Mouse (Mus musculus): Measurements from ENCODE around the gene Rps24. TPM values are rescaled to one million over a fixed set of nuclear protein-coding genes. Genes with fewer than 3 reads are reported as not detected.
A peak's percentile ranks its signal among the peaks of the same experiment; 100 is the strongest.
"Not testable (repeated sequence)": the region's sequence is repeated elsewhere in the genome, so short reads cannot be mapped to it uniquely, and the experiment has no call there.

Gene Rps24
- 1,072 and 1,073 TPM in 2 replicates for total RNA-seq (2014; rRNA removed)
- polyA plus RNA-seq (2015; fragmentation: Nextera tagmentation; extraction: Ambion mirVana), result 826 and 833 TPM in 2 replicates

DNA sequence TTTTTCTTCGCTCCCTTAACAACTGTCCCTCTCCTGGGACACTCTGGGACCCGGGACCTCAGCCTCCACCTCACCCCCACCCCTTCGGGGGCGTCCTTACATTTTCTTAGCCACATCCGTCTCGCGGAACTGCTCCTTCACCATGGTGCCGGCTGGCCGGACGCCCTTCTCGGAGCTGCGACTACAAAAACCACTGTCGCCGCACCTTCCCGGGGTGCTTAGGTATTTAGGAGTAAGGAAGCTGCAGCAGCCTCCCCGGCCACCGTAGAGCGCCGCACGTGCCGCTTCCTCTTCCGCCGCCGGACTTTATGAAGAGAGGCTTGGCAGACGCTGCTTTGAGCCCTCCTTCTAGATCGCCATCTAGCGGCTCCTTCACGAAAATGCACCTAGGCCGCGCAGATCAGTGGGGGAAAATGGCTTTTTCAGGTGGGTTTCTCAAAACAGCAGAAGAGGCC, at the start of gene Rps24, which contains the start of gene Polr3a:
Gene Rps24, plus strand, starts transcription at position 353 of the 455 bp plus-strand sequence.
Gene Polr3a, minus strand, starts transcription at position 286 of the 455 bp plus-strand sequence.
- DNase-seq (ENCODE audit: low spot score) (peak; percentile 96), ATAC-seq (peak; percentile 68)
- WGBS, result under 1% methylated on average over 30 of the region's 30 CpGs
- Histone ChIP-seq H3K4me2 (ENCODE audit: low read depth, low read length) (peak within 1 kb of the TSS; percentile 89), H3K27ac (peak within 1 kb of the TSS; percentile 49; the same call in 1 of the 2 replicates), H3K36me3 (ENCODE audit: insufficient read depth, low read length) (peaks cover 22% of the 10 kb centered on the region), H3K4me1 (ENCODE audit: insufficient read depth, low read length) (peaks cover 9% of the 10 kb centered on the region), H3K9me3 (ENCODE audit: low read length) (no peaks in the 10 kb centered on the region), H3K27me3 (ENCODE audit: insufficient read depth, low read length) (no peaks in the 10 kb centered on the region), H3K4me3 (ENCODE audit: low read length) (peak within 1 kb of the TSS; percentile 65), H3K9ac (replicated peaks; ENCODE audit: low read length) (peak within 1 kb of the TSS; percentile 70)
- TF ChIP-seq CTCF (IDR thresholded peaks at IDR 0.05; ENCODE audit: low read depth), result peak; percentile 94

DNA sequence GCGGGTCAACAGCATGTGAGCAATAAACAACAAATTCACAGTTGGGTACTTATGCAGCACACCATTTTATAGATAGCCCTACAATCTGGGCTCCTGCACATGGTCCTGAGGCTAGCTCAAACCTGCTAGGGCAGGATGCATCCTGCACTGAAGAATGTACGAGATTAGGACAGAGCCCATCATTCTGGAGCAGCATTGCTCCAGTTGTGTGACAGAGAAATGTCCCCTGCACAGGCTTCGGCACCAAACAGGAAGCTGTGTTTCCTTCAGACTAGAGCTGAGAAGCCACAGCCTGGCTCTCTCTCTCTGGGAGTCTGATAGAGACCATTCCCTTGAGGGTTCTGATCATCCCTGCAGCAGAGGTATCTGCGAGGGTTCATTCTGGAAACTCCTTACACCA, 43.4 kb upstream of the Rps24 start:
- H3K9me3 ChIP-seq (ENCODE audit: low read length); H3K4me2 ChIP-seq (ENCODE audit: low read depth, low read length); H3K27me3 ChIP-seq (ENCODE audit: insufficient read depth, low read length); H3K9ac ChIP-seq (replicated peaks; ENCODE audit: low read length); H3K4me1 ChIP-seq (ENCODE audit: insufficient read depth, low read length); DNase-seq (ENCODE audit: low spot score); H3K27ac ChIP-seq; ATAC-seq; H3K4me3 ChIP-seq (ENCODE audit: low read length): not testable (repeated sequence)
- 92% methylated on average over 4 of the region's 4 CpGs for WGBS
- H3K36me3 ChIP-seq (ENCODE audit: insufficient read depth, low read length), result peaks cover 12% of the 10 kb centered on the region

DNA sequence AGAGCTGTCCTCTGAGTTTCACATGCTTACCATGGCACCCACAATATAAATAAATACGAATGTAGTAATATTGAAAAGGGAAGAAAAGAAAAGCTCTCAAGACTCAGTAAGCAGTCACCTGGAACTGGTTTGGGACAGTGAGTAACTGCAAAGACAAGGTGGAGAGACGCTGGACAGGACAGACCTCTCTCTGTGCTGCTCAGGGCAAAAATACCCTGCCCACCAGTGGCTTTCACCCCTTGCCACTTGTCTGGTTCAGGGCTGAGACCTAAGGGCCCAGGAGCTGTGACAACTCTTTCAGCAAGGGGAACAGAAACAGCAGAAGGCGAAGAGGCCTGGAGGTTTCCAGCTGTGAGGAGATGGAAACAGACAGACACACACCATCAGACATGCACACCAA, 28.7 kb upstream of the Rps24 start:
- H3K4me2 ChIP-seq (ENCODE audit: low read depth, low read length), result no peak overlapping the region
- H3K4me3 ChIP-seq (ENCODE audit: low read length), result no peak overlapping the region
- no peak overlapping the region for H3K27ac ChIP-seq
- H3K4me1 ChIP-seq (ENCODE audit: insufficient read depth, low read length), result no peaks in the 10 kb centered on the region
- no peak for TF ChIP-seq CTCF (IDR thresholded peaks at IDR 0.05; ENCODE audit: low read depth)
- no peak for DNase-seq (ENCODE audit: low spot score)
- WGBS, result 80% methylated on average over 3 of the region's 3 CpGs
- peaks cover 79% of the 10 kb centered on the region for H3K36me3 ChIP-seq (ENCODE audit: insufficient read depth, low read length)
- H3K27me3 ChIP-seq (ENCODE audit: insufficient read depth, low read length), result no peaks in the 10 kb centered on the region
- no peaks in the 10 kb centered on the region for H3K9me3 ChIP-seq (ENCODE audit: low read length)
- ATAC-seq, result no peak
- H3K9ac ChIP-seq (replicated peaks; ENCODE audit: low read length), result no peak overlapping the region

DNA sequence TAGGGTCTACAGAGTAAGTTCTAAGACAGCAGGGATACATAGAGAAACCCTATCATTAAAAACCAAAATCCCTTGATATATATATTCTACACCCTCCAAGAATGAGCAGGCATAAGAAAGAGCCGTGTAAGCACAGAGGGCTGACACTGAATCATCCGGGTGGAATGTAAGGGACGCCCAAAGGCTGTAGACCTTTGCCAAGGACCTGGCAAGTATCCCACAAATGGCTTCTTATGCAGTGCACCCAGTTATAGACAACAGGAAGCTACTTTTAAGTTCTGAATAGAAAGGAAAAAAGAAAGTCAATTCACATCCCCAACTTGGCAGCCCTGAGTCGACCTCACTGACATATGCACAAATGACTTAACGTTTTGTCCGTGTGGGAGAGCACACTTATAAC, 18.1 kb upstream of the Rps24 start:
- ATAC-seq, result no peak
- Histone ChIP-seq H3K9ac (replicated peaks; ENCODE audit: low read length) (no peak overlapping the region), H3K27me3 (ENCODE audit: insufficient read depth, low read length) (no peaks in the 10 kb centered on the region), H3K4me3 (ENCODE audit: low read length) (no peak overlapping the region), H3K4me1 (ENCODE audit: insufficient read depth, low read length) (no peaks in the 10 kb centered on the region), H3K27ac (no peak overlapping the region), H3K36me3 (ENCODE audit: insufficient read depth, low read length) (peaks cover 80% of the 10 kb centered on the region), H3K4me2 (ENCODE audit: low read depth, low read length) (no peak overlapping the region), H3K9me3 (ENCODE audit: low read length) (no peaks in the 10 kb centered on the region)
- no peak for TF ChIP-seq CTCF (IDR thresholded peaks at IDR 0.05; ENCODE audit: low read depth)
- WGBS, result 81% methylated on average over 6 of the region's 6 CpGs
- DNase-seq (ENCODE audit: low spot score), result no peak

DNA sequence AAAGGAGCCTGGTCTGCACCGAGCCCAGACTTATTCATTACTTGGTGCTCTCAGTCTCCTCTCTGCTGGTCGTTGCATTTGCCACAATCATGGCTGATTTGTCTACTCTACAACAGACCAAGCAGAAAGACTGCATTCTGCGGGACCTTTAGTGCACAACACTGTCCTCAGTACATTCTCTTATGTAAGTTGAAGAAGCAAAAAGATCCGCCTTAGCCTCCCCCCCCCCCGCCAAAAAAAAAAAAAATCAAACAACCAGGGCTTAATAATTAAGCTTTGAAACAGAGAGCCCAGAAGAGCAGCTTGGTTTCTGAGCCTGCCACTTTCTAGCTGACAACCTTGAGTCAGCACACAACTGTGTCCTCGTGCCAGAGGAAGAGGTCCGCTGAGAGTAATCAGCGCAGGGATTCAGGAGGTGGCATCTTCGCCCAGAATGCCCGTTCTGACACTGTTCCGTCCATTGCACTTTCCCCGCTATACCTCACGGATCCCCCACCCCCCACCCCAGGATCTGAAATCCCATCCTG, 621 bp upstream of the Rps24 start:
- ATAC-seq, result peak; percentile 8
- Histone ChIP-seq H3K36me3 (ENCODE audit: insufficient read depth, low read length) (peaks cover 27% of the 10 kb centered on the region), H3K27me3 (ENCODE audit: insufficient read depth, low read length) (no peaks in the 10 kb centered on the region), H3K4me2 (ENCODE audit: low read depth, low read length) (peak overlapping the region; percentile 89), H3K9ac (replicated peaks; ENCODE audit: low read length) (peak overlapping the region; percentile 70), H3K9me3 (ENCODE audit: low read length) (no peaks in the 10 kb centered on the region), H3K27ac (peak overlapping the region; percentile 49; the same call in 1 of the 2 replicates), H3K4me3 (ENCODE audit: low read length) (peak overlapping the region; percentile 65), H3K4me1 (ENCODE audit: insufficient read depth, low read length) (peaks cover 9% of the 10 kb centered on the region)
- TF ChIP-seq CTCF (IDR thresholded peaks at IDR 0.05; ENCODE audit: low read depth), result no peak
- WGBS, result 9% methylated on average over 13 of the region's 13 CpGs
- peak; percentile 19 for DNase-seq (ENCODE audit: low spot score)

DNA sequence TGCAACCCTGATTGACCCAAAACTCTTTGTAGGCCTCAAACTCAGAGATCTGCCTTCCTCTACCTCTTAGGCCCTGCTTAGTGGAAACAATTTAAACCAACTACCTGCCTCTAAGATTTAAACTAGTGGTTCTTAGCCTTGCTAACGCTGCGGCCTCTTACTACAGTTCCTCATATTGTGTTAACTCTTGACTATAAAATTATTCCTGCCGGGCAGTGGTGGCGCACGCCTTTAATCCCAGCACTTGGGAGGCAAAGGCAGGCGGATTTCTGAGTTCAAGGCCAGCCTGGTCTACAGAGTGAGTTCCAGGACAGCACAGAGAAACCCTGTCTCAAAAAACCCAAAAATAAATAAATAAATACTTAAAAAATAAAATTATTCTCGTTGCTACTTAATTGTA, 2.8 kb downstream of the Rps24 start:
- H3K4me3 ChIP-seq (ENCODE audit: low read length); ATAC-seq; H3K27ac ChIP-seq; H3K4me1 ChIP-seq (ENCODE audit: insufficient read depth, low read length); DNase-seq (ENCODE audit: low spot score); H3K27me3 ChIP-seq (ENCODE audit: insufficient read depth, low read length); H3K4me2 ChIP-seq (ENCODE audit: low read depth, low read length); H3K9me3 ChIP-seq (ENCODE audit: low read length); H3K9ac ChIP-seq (replicated peaks; ENCODE audit: low read length): not testable (repeated sequence)
- 84% methylated on average over 7 of the region's 7 CpGs for WGBS
- peaks cover 18% of the 10 kb centered on the region; the same call in 1 of the 2 replicates for H3K36me3 ChIP-seq (ENCODE audit: insufficient read depth, low read length)
